Mouse (Mus musculus) stomach, embryonic 15.5 days (tissue): ENCODE measurements around the gene Ldb2. TPM values are rescaled to one million over a fixed set of nuclear protein-coding genes. Genes with fewer than 3 reads are reported as not detected.

Source experiments
- ATAC-seq: fragments of 200-750 bp; cut with Nextera tagmentation; 2 replicates; pipeline ENCODE4 v1.8.0; 2017; ENCODE audit warnings: low read depth, moderate number of reproducible peaks, moderate TSS enrichment; ENCODE audit not compliant: insufficient read depth, low FRiP score
- H3K27ac ChIP-seq: fragments of 300-500 bp; sonication (generic); 2 replicates; pipeline ENCODE4 v1.5.1; 2015; ENCODE audit warnings: mild to moderate bottlenecking, inconsistent platforms
- H3K27me3 ChIP-seq: fragments of 300-500 bp; sonication (generic); replicated peaks from 2 replicates; pipeline ENCODE4 v1.6.1; 2015; ENCODE audit warnings: inconsistent platforms
- H3K36me3 ChIP-seq: fragments of 300-500 bp; sonication (generic); 2 replicates; pipeline ENCODE4 v1.6.1; 2015; ENCODE audit warnings: inconsistent platforms
- H3K4me1 ChIP-seq: fragments of 300-500 bp; sonication (generic); 2 replicates; pipeline ENCODE4 v1.6.1; 2015; ENCODE audit warnings: inconsistent platforms
- H3K4me2 ChIP-seq: fragments of 300-500 bp; sonication (generic); 2 replicates; pipeline ENCODE4 v1.6.1; 2015; ENCODE audit warnings: mild to moderate bottlenecking, inconsistent platforms
- H3K4me3 ChIP-seq: fragments of 300-500 bp; sonication (generic); replicated peaks from 2 replicates; pipeline ENCODE4 v1.5.1; 2015; ENCODE audit warnings: inconsistent platforms
- H3K9ac ChIP-seq: fragments of 300-500 bp; sonication (generic); 2 replicates; pipeline ENCODE4 v1.6.1; 2015; ENCODE audit warnings: inconsistent platforms
- H3K9me3 ChIP-seq: fragments of 300-500 bp; sonication (generic); 2 replicates; pipeline ENCODE4 v1.6.1; 2016; ENCODE audit warnings: inconsistent platforms
- WGBS: fragments of 180-500 bp; shearing (Covaris S2); methylation state at CpG from one replicate; pipeline ENCODE4 v1.1.7; 2015; 5-methylcytosine and 5-hydroxymethylcytosine counted together
- polyA plus RNA-seq: library from polyadenylated mRNA; unstranded; fragments of >200 nt; fragmentation: Nextera tagmentation; extraction: Ambion mirVana; gene quantifications from 2 replicates; pipeline ENCODE4 v1.2.1, GENCODE M21; 2015

The Ldb2 gene
- polyA plus RNA-seq, 1 experiment from 2014 or later = 41.4 TPM

DNA sequence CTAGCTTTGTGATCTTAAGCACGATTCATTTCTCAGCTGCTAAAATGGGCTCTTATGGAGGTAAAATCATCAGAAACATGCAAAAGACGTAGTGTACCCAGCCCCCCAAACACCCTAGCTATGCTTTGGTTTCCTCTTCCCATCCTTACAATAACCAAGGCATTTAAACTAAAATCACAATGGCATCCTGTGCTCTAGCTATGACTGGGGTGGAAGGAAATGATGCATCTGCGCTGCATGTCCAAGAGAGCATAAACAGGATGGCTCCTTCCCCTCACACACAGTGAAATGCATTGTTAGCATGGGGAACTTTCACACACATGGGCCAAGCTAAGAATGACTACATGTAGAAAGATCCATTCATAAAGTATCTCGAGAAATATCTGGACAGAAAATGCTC lies 40.3 kb downstream of the Ldb2 start:
- WGBS = 51% methylated on average over 4 of the region's 4 CpGs
- no peak; the same call in 1 of the 2 replicates for ATAC-seq
- H3K27ac ChIP-seq = no peak overlapping the region
- no peak overlapping the region for H3K9ac ChIP-seq
- H3K4me3 ChIP-seq = no peak overlapping the region
- no peaks in the 10 kb centered on the region for H3K36me3 ChIP-seq
- no peak overlapping the region for H3K4me2 ChIP-seq
- H3K9me3 ChIP-seq = no peaks in the 10 kb centered on the region
- no peaks in the 10 kb centered on the region for H3K27me3 ChIP-seq
- H3K4me1 ChIP-seq = no peaks in the 10 kb centered on the region

DNA sequence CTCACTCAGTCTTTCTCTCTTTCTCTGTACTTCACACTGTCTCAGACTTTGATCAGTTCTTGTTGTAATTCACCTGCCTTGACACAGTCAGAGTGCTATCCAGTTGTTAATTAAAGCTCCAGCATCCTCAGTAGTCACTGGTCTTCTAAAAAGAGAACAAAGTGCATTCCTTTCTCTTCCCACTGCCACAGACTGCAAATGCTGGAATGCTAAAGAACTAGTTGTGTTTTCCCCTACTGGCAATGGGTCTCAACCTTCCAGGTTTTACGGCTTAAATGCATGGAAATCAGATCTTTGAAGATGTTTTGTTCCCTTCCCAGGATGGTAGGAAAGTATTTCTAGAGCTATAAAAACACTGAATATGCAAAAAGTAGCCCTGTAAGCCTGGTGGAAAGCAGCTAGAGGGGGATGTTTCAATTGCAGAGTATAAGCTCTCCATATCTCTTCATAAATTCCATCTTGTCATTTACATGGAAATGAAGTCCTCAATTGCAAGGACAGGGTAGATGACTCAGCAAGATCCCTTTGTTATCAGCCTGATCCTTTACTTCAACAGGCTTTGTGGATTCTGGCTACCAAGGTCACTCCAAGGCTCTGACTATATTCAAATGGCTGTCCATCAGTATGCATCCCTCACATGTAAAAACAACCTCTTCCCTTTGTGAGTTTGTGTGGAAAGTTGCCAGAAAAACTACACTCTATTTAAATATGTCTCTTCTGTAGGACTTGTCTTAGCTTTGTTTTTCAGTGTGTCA lies 45.1 kb downstream of the Ldb2 start:
- no peak overlapping the region for H3K9ac ChIP-seq
- H3K27ac ChIP-seq = no peak overlapping the region
- no peaks in the 10 kb centered on the region for H3K36me3 ChIP-seq
- whole genome bisulfite sequencing = 86% methylated on average over 1 of the region's 1 CpGs
- ATAC-seq = no peak
- no peaks in the 10 kb centered on the region for H3K9me3 ChIP-seq
- H3K4me1 ChIP-seq = no peaks in the 10 kb centered on the region
- H3K4me3 ChIP-seq = no peak overlapping the region
- H3K27me3 ChIP-seq = no peaks in the 10 kb centered on the region
- H3K4me2 ChIP-seq = no peak overlapping the region

GRCm38 (mm10) chr5:44745706-44746105 lies 53.8 kb downstream of the Ldb2 start:
- no peaks in the 10 kb centered on the region for H3K36me3 ChIP-seq
- H3K27ac ChIP-seq = no peak overlapping the region
- no peak overlapping the region for H3K9ac ChIP-seq
- no peaks in the 10 kb centered on the region for H3K9me3 ChIP-seq
- no peak for ATAC-seq
- 84% methylated on average over 1 of the region's 1 CpGs for WGBS
- H3K4me1 ChIP-seq = no peaks in the 10 kb centered on the region
- H3K4me2 ChIP-seq = no peak overlapping the region
- no peak overlapping the region for H3K4me3 ChIP-seq
- H3K27me3 ChIP-seq = no peaks in the 10 kb centered on the region

DNA sequence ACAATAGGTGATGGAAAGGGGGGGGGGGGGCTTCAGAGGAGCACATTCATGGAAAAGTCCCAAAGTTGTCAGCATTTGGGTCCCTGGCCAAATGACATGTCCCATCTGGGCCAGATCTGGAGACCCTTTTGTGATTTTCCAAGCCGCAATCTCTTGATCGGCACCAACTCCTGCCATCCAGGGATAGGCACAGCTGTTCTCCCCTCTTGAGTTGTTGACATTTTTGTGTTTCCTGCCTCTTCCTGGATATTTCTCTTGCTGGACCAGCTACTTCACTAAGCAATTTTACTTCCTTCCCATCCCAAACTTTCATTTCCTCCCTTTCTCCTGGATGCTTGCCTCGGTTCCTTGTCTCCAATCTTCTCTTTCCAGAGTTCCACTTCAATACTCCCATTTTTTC lies 63.1 kb downstream of the Ldb2 start:
- Histone ChIP-seq H3K9ac (no peak overlapping the region), H3K27me3 (no peaks in the 10 kb centered on the region), H3K4me2 (no peak overlapping the region), H3K4me1 (no peaks in the 10 kb centered on the region), H3K27ac (no peak overlapping the region), H3K36me3 (no peaks in the 10 kb centered on the region), H3K4me3 (no peak overlapping the region), H3K9me3 (no peaks in the 10 kb centered on the region)
- WGBS = 73% methylated on average over 3 of the region's 3 CpGs
- no peak for ATAC-seq

DNA sequence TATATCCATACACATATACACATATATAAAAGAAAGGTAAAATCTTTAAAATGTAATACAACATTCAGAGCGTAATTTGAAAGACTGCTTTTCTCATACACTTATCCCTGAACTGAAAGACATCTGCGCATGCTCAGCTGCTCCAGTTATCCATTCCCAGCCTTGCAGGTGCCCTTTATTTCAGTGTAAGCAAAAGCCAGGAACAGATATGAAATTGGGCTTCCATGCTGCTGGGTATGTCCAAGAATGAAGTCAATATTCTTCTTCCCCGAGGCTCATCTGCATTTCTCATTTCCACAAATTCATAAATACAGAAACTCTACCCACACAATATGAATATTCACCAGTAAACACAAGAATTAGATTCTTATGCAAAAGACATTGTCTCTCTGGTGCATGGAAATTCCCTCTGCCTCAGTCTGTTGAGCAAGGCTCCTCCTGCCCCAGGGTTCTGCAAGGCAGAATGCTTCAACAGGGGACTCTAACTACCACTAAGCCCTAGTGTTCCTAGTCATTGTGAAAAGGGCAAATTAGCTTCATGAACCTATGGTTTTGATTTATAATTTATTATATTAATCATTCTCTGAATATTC lies 65.3 kb downstream of the Ldb2 start:
- Histone ChIP-seq H3K9me3 (no peaks in the 10 kb centered on the region), H3K27me3 (no peaks in the 10 kb centered on the region), H3K9ac (no peak overlapping the region), H3K4me1 (no peaks in the 10 kb centered on the region), H3K4me3 (no peak overlapping the region), H3K36me3 (no peaks in the 10 kb centered on the region), H3K27ac (no peak overlapping the region), H3K4me2 (no peak overlapping the region)
- ATAC-seq = no peak
- 86% methylated on average over 3 of the region's 3 CpGs for WGBS

DNA sequence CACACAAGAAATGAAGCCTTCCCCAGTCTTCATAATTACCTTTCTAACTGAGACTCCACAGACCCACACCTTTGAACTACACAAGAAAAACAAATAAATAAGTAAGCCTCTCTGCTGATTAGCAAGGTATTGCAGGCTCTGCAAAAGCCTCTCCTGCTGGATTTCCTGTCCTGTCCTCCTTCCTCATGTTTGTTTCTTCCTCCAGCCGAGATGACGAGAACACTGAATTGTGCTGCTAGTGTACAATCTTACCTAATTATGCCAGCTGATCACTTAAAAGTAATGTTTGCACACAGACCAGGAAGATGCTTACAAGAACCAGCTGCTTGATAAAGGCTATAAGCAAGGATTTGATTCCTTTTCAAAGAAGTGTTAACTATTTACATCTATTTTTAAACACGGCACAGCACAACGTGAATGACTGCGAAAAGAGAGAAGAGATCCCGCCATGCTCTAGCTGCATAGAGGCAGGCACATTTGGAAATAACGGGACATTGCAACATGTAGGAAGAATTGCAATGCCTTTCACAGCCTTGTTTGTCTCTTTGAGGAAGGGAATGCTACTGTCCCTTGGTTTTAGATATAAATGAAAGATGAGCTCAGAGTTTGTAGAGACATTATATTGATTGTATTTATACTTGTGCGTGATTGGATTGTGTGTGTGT lies 69.7 kb downstream of the Ldb2 start:
- 57% methylated on average over 8 of the region's 8 CpGs for WGBS
- no peak for ATAC-seq
- Histone ChIP-seq H3K4me3 (no peak overlapping the region), H3K27me3 (no peaks in the 10 kb centered on the region), H3K4me2 (no peak overlapping the region), H3K9me3 (no peaks in the 10 kb centered on the region), H3K27ac (no peak overlapping the region), H3K9ac (no peak overlapping the region), H3K4me1 (no peaks in the 10 kb centered on the region), H3K36me3 (no peaks in the 10 kb centered on the region)

- no peaks in the 10 kb centered on the region for H3K4me1 ChIP-seq
- H3K27ac ChIP-seq = no peak overlapping the region
- no peaks in the 10 kb centered on the region for H3K36me3 ChIP-seq
- no peak for ATAC-seq
- no peaks in the 10 kb centered on the region for H3K27me3 ChIP-seq
- no peak overlapping the region for H3K4me2 ChIP-seq
- WGBS = 89% methylated on average over 11 of the region's 11 CpGs
- H3K4me3 ChIP-seq = no peak overlapping the region
- no peak overlapping the region for H3K9ac ChIP-seq
- no peaks in the 10 kb centered on the region for H3K9me3 ChIP-seq
Observed at GRCm38 (mm10) chr5:44727995-44728394, 71.5 kb downstream of the Ldb2 start.

GRCm38 (mm10) chr5:44726546-44727476 lies 72.7 kb downstream of the Ldb2 start:
- Histone ChIP-seq H3K4me2 (no peak overlapping the region), H3K9me3 (no peaks in the 10 kb centered on the region), H3K36me3 (no peaks in the 10 kb centered on the region), H3K4me3 (no peak overlapping the region), H3K27me3 (no peaks in the 10 kb centered on the region), H3K9ac (no peak overlapping the region), H3K4me1 (no peaks in the 10 kb centered on the region), H3K27ac (no peak overlapping the region)
- ATAC-seq = no peak
- WGBS = 64% methylated on average over 14 of the region's 14 CpGs

DNA sequence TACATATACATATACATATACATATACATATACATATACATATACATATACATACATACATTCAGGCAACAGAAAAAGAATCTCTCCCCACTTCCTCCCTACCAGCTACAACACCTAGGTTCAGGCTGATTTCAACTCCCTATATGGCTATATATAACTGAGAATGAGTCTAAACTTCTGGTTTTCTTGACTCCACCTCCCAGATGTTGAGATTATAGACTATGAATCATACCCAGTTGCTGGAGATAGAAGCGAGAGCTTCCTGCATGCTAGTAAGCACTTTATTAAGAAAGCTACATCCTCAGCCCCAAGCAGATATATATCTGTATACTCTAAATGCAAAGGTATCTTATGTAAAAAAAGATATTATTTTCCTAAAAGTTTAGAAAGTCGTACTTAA lies 74.0 kb downstream of the Ldb2 start:
- no peaks in the 10 kb centered on the region for H3K9me3 ChIP-seq
- H3K9ac ChIP-seq = no peak overlapping the region
- H3K27ac ChIP-seq = no peak overlapping the region
- H3K4me3 ChIP-seq = no peak overlapping the region
- H3K4me2 ChIP-seq = no peak overlapping the region
- no peaks in the 10 kb centered on the region for H3K27me3 ChIP-seq
- no peak for ATAC-seq
- no peaks in the 10 kb centered on the region for H3K36me3 ChIP-seq
- 77% methylated on average over 2 of the region's 2 CpGs for WGBS
- no peaks in the 10 kb centered on the region for H3K4me1 ChIP-seq

DNA sequence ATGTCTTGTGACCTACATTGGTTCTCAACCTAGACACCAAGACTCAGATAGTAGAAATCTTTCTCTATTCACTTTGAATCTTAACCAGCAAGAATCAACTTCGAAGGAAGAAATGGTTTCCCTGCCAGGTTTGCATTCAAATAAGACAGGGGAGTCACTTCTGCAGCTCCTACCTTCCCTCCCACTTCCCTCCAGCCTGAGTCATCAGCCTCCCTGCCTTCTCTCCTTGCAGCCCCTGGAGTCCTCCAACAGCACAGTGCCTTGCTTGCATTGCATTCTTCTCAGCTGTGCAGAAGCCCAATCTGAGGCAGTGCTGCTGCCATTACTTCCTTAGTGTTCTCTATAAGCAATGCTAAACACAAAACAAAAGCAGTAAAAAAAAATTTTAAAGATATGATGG lies 79.6 kb downstream of the Ldb2 start:
- H3K9ac ChIP-seq = no peak overlapping the region
- H3K4me2 ChIP-seq = no peak overlapping the region
- H3K36me3 ChIP-seq = no peaks in the 10 kb centered on the region
- no peak for ATAC-seq
- no peak overlapping the region for H3K4me3 ChIP-seq
- no peaks in the 10 kb centered on the region for H3K27me3 ChIP-seq
- H3K9me3 ChIP-seq = no peaks in the 10 kb centered on the region
- H3K27ac ChIP-seq = no peak overlapping the region
- H3K4me1 ChIP-seq = no peaks in the 10 kb centered on the region
- 79% methylated on average over 1 of the region's 1 CpGs for WGBS

DNA sequence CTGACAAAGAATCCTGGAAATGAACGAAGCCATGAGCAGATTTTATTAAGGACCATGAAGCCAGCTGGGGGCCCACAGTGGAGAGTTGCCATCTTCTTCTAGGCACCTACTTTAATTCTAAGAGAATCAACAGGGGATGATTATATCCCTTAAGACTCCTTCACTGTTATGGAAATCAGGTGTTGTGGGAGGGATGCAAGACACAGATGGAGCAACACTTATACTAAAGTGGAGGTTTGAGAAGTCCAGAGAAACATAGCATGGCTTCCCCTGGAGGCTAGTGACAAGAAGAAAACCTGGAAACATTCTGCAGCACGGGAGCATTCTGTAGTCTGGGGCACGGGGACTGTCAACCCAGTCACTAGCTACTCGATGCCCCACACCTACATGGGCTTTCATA lies 85.0 kb downstream of the Ldb2 start:
- no peak overlapping the region for H3K9ac ChIP-seq
- H3K9me3 ChIP-seq = no peaks in the 10 kb centered on the region
- H3K36me3 ChIP-seq = no peaks in the 10 kb centered on the region
- H3K4me2 ChIP-seq = no peak overlapping the region
- no peaks in the 10 kb centered on the region for H3K27me3 ChIP-seq
- no peak overlapping the region for H3K27ac ChIP-seq
- no peak overlapping the region for H3K4me3 ChIP-seq
- ATAC-seq = no peak
- peaks cover 8% of the 10 kb centered on the region; the same call in 1 of the 2 replicates for H3K4me1 ChIP-seq
- WGBS = 76% methylated on average over 4 of the region's 4 CpGs
